Mouse (Mus musculus): Measurements from ENCODE around the gene Rcbtb2. TPM values are rescaled to one million over a fixed set of nuclear protein-coding genes. Genes with fewer than 3 reads are reported as not detected.
"Not testable (repeated sequence)": the region's sequence is repeated elsewhere in the genome, so short reads cannot be mapped to it uniquely, and the experiment has no call there.

The Rcbtb2 gene
- polyA plus RNA-seq, 1 experiment from 2014 or later, result 45.6 TPM

GRCm38 (mm10) chr14:73094802-73095550, 27.9 kb upstream of the Rcbtb2 start:
- no peak overlapping the region for H3K9ac ChIP-seq (replicated peaks; ENCODE audit: low read depth)
- 43% methylated on average over 13 of the region's 13 CpGs for WGBS
- no peaks in the 10 kb centered on the region for H3K36me3 ChIP-seq (ENCODE audit: insufficient read depth, low read length)
- H3K4me3 ChIP-seq (ENCODE audit: low read depth, low read length), result no peak overlapping the region
- no peak overlapping the region for H3K27ac ChIP-seq (ENCODE audit: low read length)
- DNase-seq (ENCODE audit: low spot score), result no peak
- H3K9me3 ChIP-seq (ENCODE audit: low read length), result no peaks in the 10 kb centered on the region
- no peaks in the 10 kb centered on the region for H3K4me1 ChIP-seq (ENCODE audit: insufficient read depth, low read depth, low read length)
- peak; percentile 33; the same call in 1 of the 2 replicates for ATAC-seq
- H3K27me3 ChIP-seq (replicated peaks; ENCODE audit: insufficient read depth, low read length), result no peaks in the 10 kb centered on the region
- TF ChIP-seq EP300 (IDR thresholded peaks at IDR 0.05) (peak; percentile 83), CTCF (IDR thresholded peaks at IDR 0.05) (peak; percentile 27)
- no peak overlapping the region for H3K4me2 ChIP-seq (replicated peaks; ENCODE audit: low read depth, low read length)

- DNase-seq (ENCODE audit: low spot score) (peak; percentile 81), ATAC-seq (no peak)
- H3K4me1 ChIP-seq (ENCODE audit: insufficient read depth, low read depth, low read length), result no peaks in the 10 kb centered on the region
- no peaks in the 10 kb centered on the region for H3K9me3 ChIP-seq (ENCODE audit: low read length)
- no peak overlapping the region for H3K4me3 ChIP-seq (ENCODE audit: low read depth, low read length)
- no peak overlapping the region for H3K27ac ChIP-seq (ENCODE audit: low read length)
- H3K27me3 ChIP-seq (replicated peaks; ENCODE audit: insufficient read depth, low read length), result no peaks in the 10 kb centered on the region
- WGBS, result 36% methylated on average over 10 of the region's 10 CpGs
- H3K4me2 ChIP-seq (replicated peaks; ENCODE audit: low read depth, low read length), result no peak overlapping the region
- H3K36me3 ChIP-seq (ENCODE audit: insufficient read depth, low read length), result no peaks in the 10 kb centered on the region
- no peak overlapping the region for H3K9ac ChIP-seq (replicated peaks; ENCODE audit: low read depth)
- no peak for TF ChIP-seq EP300 (IDR thresholded peaks at IDR 0.05)
- peak; percentile 85 for TF ChIP-seq CTCF (IDR thresholded peaks at IDR 0.05)
These were observed 24.0 kb upstream of the Rcbtb2 start for GRCm38 (mm10) chr14:73098677-73099387.

GRCm38 (mm10) chr14:73102270-73102865, 20.5 kb upstream of the Rcbtb2 start:
- 47% methylated on average over 12 of the region's 12 CpGs for WGBS
- Histone ChIP-seq H3K27me3 (replicated peaks; ENCODE audit: insufficient read depth, low read length) (no peaks in the 10 kb centered on the region), H3K9me3 (ENCODE audit: low read length) (no peaks in the 10 kb centered on the region), H3K4me3 (ENCODE audit: low read depth, low read length) (no peak overlapping the region), H3K4me1 (ENCODE audit: insufficient read depth, low read depth, low read length) (no peaks in the 10 kb centered on the region), H3K27ac (ENCODE audit: low read length) (no peak overlapping the region), H3K4me2 (replicated peaks; ENCODE audit: low read depth, low read length) (no peak overlapping the region), H3K9ac (replicated peaks; ENCODE audit: low read depth) (no peak overlapping the region), H3K36me3 (ENCODE audit: insufficient read depth, low read length) (no peaks in the 10 kb centered on the region)
- DNase-seq (ENCODE audit: low spot score) (no peak), ATAC-seq (no peak)
- TF ChIP-seq EP300 (IDR thresholded peaks at IDR 0.05) (no peak), CTCF (IDR thresholded peaks at IDR 0.05) (no peak)

- not testable (repeated sequence) for ATAC-seq
- 36% methylated on average over 4 of the region's 4 CpGs for WGBS
These were observed 19.9 kb upstream of the Rcbtb2 start for GRCm38 (mm10) chr14:73102986-73103385.

GRCm38 (mm10) chr14:73104913-73105312, 17.9 kb upstream of the Rcbtb2 start:
- 62% methylated on average over 6 of the region's 6 CpGs for WGBS
- Histone ChIP-seq H3K27me3 (replicated peaks; ENCODE audit: insufficient read depth, low read length) (no peaks in the 10 kb centered on the region), H3K4me1 (ENCODE audit: insufficient read depth, low read depth, low read length) (no peaks in the 10 kb centered on the region), H3K4me3 (ENCODE audit: low read depth, low read length) (no peak overlapping the region), H3K9me3 (ENCODE audit: low read length) (no peaks in the 10 kb centered on the region), H3K4me2 (replicated peaks; ENCODE audit: low read depth, low read length) (no peak overlapping the region), H3K27ac (ENCODE audit: low read length) (no peak overlapping the region), H3K9ac (replicated peaks; ENCODE audit: low read depth) (no peak overlapping the region), H3K36me3 (ENCODE audit: insufficient read depth, low read length) (no peaks in the 10 kb centered on the region)
- TF ChIP-seq CTCF (IDR thresholded peaks at IDR 0.05) (no peak), EP300 (IDR thresholded peaks at IDR 0.05) (no peak)
- no peak for ATAC-seq
- DNase-seq (ENCODE audit: low spot score), result no peak

More at GRCm38 (mm10) chr14:73102986-73103385, 19.9 kb upstream of the Rcbtb2 start:
- not testable (repeated sequence) for H3K4me3 ChIP-seq (ENCODE audit: low read depth, low read length); DNase-seq (ENCODE audit: low spot score); H3K4me1 ChIP-seq (ENCODE audit: insufficient read depth, low read depth, low read length); H3K4me2 ChIP-seq (replicated peaks; ENCODE audit: low read depth, low read length); H3K9ac ChIP-seq (replicated peaks; ENCODE audit: low read depth); H3K27ac ChIP-seq (ENCODE audit: low read length); H3K27me3 ChIP-seq (replicated peaks; ENCODE audit: insufficient read depth, low read length); H3K9me3 ChIP-seq (ENCODE audit: low read length); H3K36me3 ChIP-seq (ENCODE audit: insufficient read depth, low read length)

- DNase-seq (ENCODE audit: low spot score) (no peak), ATAC-seq (no peak)
- H3K9ac ChIP-seq (replicated peaks; ENCODE audit: low read depth), result no peak overlapping the region
- no peak overlapping the region for H3K4me2 ChIP-seq (replicated peaks; ENCODE audit: low read depth, low read length)
- no peaks in the 10 kb centered on the region for H3K27me3 ChIP-seq (replicated peaks; ENCODE audit: insufficient read depth, low read length)
- H3K4me3 ChIP-seq (ENCODE audit: low read depth, low read length), result no peak overlapping the region
- H3K27ac ChIP-seq (ENCODE audit: low read length), result no peak overlapping the region
- no peaks in the 10 kb centered on the region for H3K9me3 ChIP-seq (ENCODE audit: low read length)
- TF ChIP-seq CTCF (IDR thresholded peaks at IDR 0.05) (no peak), EP300 (IDR thresholded peaks at IDR 0.05) (no peak)
- H3K36me3 ChIP-seq (ENCODE audit: insufficient read depth, low read length), result no peaks in the 10 kb centered on the region
- H3K4me1 ChIP-seq (ENCODE audit: insufficient read depth, low read depth, low read length), result no peaks in the 10 kb centered on the region
- WGBS, result 46% methylated on average over 11 of the region's 11 CpGs
These were observed 17.2 kb upstream of the Rcbtb2 start for GRCm38 (mm10) chr14:73105407-73106185.

Data from lung, postnatal 0 days (tissue).